Mouse (Mus musculus) kidney, postnatal 25 days (tissue): ENCODE measurements around the gene Snx29.

Source experiments
- DNase-seq, 2 experiments: peaks; one replicate each; pipeline ENCODE4 v3.0.0; 2021; ENCODE audit warnings: mixed read lengths in 2 of 2

Gene Snx29

DNA sequence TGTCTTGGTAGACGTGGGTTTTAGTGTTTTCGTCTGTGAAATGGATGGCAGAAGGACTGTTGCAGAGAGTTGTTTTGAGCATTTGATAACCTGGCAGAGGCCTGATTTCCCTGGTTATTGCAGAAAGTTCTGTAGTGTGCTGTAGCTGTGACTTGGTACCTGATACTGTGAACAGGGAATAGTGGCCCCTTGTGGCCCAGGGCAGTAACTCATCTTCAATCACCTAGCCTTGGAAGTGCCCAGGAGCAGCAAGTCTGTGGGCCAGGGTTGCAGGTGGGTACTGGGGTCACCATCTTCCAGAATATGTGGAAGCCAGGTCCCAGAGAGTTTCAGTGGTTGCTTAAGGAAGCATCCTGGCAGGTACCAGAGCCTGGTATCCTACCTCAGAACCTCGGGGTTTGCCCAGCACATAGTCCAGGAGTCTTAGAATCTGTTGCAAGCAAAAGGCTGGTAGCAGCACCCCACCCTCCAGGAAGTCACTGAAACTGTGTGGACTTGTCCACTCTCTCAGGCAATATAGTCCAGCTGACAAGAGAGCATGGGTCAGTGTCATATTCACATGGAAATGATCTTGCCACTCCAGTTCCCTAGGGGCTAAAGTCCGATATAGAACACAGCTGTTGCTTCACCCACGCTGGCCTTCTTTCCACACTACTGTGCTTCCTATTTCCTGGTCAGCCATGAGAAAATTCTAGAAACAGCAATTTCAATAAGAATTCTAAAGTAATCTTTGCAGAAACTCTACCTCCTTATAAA is 281.1 kb downstream of the Snx29 start:
- peak; percentile 49 to 60 for DNase-seq

- DNase-seq = no peak
Measured at GRCm38 (mm10) chr16:11612526-11613126, 289.9 kb downstream of the Snx29 start.

DNA sequence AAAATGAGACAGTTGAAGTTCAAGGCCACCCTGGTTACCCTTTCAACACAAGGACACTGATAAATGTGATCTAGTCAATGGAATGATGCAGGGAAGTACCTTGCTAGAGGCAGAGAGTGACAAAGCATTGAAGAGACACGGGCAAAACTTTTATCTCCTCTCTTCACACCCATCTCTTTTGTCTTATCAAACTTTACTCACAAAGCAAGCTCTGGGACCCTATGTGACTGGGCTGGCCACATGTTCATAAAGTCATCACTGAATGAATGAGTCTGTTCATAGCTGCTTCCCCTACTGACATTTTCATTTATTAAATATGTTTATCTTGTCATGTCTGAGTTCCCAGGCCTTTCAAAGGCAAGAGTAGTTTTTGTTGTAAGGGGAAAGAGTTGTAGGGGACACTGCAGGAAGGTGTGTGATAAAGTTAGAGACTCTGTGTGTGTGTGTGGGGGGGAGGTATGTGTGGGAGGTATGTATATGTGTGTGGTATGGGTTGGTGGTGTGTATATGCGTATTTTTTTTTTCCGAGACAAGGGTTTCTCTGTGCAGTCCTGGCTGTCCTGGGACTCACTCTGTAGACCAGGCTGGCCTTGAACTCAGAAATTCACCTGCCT is 291.8 kb downstream of the Snx29 start:
- no peak for DNase-seq

DNA sequence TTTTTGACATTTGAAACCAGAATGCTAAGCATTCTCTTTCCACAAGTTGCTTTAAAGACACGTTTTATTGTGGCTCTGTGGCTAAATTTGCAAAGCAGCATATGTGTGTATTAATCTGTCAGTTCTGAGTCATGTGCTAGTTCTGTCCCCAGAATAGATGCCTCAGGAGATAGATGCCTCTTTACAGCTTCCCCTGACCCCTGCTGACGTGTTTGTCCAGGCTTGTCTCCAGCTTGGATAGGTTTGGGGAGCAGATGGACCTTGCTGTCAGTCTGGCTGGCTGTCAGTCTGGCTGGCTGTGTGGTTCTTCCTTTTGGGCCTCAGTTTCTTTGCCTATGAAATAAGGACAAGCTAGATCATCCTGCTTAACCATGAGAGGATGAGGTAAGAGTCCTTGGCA is 292.9 kb downstream of the Snx29 start:
- DNase-seq = no peak

- DNase-seq = no peak
Measured at GRCm38 (mm10) chr16:11619951-11620350, 297.2 kb downstream of the Snx29 start.

DNA sequence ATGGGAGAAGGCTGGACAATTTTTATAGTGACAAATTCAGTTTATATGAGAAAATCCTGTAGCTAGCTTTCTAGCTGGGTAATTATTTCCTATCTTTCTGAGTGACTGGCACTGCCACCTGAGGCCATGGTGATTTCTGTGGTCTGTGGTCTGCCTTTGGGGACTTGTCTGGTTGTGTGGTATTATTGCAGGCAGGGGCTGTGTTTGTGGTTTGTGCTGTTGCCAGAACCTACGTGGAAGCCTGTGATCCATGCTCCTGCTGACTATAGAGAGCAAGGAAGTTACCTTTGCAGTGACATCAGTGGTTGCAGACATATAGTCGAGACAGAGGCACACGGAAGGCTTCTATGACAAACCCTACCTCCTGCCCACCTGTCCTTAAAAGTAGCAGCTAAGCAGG is 298.3 kb downstream of the Snx29 start:
- DNase-seq = no peak

- no peak for DNase-seq
Measured at GRCm38 (mm10) chr16:11621664-11622063, 299.0 kb downstream of the Snx29 start.

DNA sequence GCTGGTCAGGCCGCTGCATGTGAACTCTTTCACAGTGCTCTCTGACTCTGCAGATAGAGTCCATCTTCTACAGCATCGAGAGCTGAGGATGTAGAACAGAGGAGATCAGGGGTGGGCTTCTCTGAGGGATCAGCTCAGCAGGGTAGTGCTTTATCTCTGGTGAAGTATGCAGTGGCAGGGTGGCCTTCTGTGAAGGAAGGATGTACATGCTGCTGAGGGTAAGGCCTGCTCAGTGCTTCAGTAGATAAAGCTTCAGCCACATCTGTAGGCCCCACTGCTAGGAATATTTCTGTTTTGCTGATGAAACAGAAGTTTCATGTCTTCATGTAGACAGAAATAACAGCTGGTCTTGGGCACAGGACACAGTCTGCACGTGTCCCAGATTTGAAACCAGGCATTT is 300.3 kb downstream of the Snx29 start:
- DNase-seq = no peak

DNA sequence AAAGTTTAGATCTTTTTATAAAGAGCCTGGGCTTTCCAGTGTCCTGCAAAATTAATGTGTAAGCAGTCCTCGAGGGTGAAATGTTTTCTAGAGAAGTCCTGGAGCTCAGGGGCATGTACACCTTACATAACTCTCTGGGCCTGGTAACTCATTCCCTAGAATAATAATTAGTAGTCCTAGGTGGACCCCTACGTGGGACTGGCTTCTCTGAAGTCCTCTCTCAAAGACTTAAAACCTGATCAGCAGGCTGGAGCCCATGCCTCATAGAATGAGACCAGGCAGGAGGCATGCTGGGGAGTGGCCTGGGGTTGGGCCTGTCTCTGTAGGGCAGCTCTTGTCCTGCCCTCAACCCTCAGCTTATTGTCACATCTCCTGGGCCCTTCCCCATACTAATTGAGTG is 301.4 kb downstream of the Snx29 start:
- DNase-seq = peak in 1 of 2 experiments; percentile 81

DNA sequence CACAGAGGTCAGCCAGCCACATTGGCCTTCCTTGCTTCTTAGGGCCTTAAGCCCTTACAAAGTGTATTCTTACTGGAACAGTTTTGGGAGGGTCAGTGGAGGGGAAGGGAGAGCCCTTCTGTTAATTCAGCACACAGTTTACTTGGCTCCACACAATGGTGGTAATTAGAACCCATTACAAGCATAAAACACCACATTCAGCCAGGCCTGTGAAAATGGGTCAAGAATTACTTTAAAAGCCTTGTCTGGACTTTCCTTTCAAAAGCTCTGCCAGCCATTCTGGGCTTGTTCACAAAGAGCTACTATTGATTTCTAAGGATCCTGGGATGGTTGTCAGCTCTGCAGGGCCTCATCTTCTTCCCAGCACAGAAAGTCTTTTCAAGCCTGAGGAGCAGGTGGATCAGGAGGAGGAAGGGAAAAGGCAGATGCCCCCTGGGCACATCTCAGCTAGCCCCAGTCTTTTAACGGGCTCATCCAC is 303.3 kb downstream of the Snx29 start:
- no peak for DNase-seq

- no peak for DNase-seq
Measured at GRCm38 (mm10) chr16:11626616-11627015, 303.9 kb downstream of the Snx29 start.

DNA sequence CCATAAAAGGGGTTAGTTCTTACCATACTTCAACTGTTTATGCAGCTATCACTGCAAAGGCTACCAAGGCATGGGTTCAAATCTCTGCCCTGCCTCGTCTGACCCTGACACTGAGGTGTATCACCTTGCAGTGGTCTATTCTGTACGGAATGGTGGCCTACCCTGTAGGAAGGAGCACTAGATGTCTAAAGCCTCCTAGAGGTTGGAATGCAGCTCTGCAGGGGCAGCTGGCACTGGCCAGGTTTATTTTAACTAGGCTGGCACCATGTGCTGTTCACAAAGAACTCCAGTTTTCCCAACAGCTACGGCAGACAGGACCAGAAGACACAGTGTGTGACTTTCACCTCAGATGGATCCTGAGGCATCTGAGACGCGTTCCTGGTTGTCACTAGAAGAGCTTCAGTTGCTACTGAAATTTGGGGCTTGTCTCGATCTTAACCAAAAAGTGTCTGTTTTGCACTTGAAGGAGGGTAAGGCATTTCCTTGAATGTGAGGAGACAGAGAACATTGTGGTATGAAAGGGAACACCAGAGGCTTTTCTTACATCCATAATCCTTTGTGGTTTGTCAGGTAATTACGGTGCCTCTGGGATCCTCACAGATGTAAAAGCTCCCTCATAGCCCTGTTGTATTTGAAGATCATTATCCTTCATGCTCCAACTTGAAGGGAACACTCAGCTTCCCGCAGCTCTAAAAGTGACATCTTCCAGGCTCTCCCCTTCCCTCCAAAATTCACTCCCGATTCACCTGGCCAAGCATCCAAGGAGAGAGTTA is 305.3 kb downstream of the Snx29 start:
- DNase-seq = peak; percentile 64 to 75

- no peak for DNase-seq
Measured at GRCm38 (mm10) chr16:11629704-11630103, 307.0 kb downstream of the Snx29 start.

GRCm38 (mm10) chr16:11630489-11630888 is 307.8 kb downstream of the Snx29 start:
- DNase-seq = no peak

DNA sequence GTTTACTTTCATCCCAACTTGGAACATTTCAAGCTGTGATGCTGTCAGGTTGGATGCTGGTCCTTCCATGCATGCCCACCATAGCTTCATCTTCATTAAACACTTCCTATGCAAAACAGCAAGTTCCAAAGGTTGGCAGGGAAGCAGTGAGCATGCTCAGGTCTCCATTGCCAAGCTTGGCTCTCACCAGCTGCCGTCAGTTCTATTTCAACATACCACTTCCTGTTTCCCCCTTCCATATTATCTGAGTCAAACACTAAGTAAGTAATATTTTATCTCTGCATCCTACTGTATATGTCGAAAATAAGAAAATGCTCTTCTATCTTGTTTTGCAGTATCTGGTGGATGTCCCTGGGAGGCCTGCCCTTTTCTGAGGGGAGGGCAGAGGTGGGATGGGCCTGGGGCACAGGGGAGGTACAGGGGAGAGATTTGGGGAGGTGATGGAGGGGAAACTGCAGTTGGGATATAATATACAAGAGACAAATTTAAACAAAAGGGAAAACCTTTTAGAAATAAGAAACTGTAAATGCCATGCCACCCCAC is 309.6 kb downstream of the Snx29 start:
- no peak for DNase-seq

DNA sequence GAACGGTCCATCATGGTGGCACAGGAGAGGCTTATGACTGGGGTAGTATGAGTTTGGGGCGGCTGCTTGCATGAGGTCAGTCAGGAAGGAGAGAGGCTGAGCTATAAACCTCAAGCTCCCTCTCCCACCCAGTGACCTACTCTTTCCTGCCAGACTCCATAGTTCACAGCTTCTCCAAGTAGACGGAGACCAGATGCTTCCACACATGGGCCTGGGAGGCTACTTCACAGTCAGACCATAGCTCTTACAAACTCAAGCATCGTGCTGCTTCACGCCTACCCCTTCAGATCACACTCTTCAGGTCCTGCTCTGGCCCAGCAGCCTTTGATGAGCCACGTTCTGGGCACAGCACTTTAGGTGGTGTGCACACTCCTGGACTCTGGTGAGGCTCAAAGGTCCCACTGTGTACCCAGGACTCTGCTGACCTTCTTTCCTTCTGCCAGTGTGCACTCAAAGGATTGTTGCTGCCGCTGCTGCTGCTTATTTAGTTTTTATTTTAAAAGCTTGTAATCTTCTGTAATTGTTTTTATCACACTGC is 313.6 kb downstream of the Snx29 start:
- DNase-seq = peak in 1 of 2 experiments; percentile 50

GRCm38 (mm10) chr16:11636902-11637301 is 314.2 kb downstream of the Snx29 start:
- no peak for DNase-seq

GRCm38 (mm10) chr16:11637794-11638193 is 315.1 kb downstream of the Snx29 start:
- DNase-seq = no peak

DNA sequence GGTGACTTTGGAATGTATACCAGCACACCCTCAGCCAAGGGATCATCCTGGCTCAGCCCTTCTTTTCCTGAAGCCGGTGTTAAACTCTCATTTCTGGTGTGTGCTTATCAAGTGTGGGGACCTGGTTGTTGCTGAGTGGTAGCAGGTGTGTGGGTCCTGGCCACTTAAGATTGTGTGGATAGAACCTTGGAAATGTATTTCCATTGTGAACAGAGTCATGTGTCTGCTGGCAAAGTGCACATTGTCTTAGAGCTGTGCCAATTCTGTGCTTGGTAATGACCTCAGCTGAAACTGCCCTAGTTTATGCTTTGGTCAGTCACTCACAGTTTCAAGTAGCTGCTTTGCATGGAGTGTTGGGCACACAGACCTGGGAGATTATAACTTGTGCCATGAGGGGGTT is 316.0 kb downstream of the Snx29 start:
- peak in 1 of 2 experiments; percentile 21 for DNase-seq

GRCm38 (mm10) chr16:11639936-11640335 is 317.2 kb downstream of the Snx29 start:
- DNase-seq = no peak

- no peak for DNase-seq
Measured at GRCm38 (mm10) chr16:11643603-11644002, 320.9 kb downstream of the Snx29 start.

DNA sequence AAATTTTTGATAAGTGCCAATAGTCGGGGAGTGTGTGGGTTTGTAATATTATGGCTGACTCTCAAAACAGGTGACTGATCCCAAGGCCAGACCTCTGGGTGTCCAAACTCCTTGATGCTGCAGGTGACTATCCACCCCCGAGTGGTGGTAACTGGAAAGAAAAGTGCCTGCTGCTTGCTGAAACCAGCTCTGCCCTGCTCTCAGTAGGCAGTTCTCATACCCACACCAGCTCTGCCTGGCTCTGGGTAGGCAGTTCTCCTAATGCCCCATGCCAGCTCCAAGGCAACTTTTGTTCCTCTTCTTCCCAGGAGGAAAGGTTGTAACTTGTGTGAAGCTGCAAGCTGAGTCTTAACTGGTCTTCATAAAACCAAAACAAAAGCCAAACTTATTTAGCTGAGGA is 321.7 kb downstream of the Snx29 start:
- DNase-seq = peak in 1 of 2 experiments; percentile 62

DNA sequence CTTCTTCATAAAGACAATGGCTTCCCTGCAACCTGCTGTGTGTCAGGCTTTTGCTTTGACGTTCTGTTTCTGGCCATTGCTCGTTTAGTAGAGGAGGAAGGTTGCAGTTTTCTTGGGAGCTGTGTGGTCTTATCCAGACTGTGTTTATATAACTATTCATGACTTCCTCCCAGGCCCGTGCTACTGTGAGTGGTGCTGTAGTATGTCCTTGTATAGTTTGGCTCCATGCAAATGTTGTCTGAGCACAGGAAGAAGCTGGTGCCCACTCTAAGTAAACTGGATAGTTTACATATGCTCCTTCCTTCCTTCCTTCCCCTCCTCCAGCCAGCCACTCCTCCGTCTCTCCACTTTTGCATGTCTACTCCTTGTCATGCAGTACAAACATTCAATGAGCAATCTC is 323.0 kb downstream of the Snx29 start:
- no peak for DNase-seq
